Mouse (Mus musculus): ENCODE measurements around the gene Pheta1.

- TF ChIP-seq CTCF (IDR thresholded peaks at IDR 0.05) (no peak), EP300 (IDR thresholded peaks at IDR 0.05) (no peak)
Measured at GRCm38 (mm10) chr5:121808202-121808601, 40.6 kb upstream of the Pheta1 start.

All from lung, postnatal 0 days (tissue).